Mouse (Mus musculus) mouse trophoblast stem cell (cell line): Measurements from ENCODE around the gene Nlgn2.

Experiments
- in situ Hi-C, 2 experiments: fragments of 300-500 bp; cut with MseI, MboI; formaldehyde crosslinking; loops; 2 replicates in 1 of 2; 3 replicates in 1 of 2; pipeline ENCODE4 v1.15.1; 2025

The Nlgn2 gene

GRCm38 (mm10) chr11:69828832-69829231, 8.8 kb downstream of the Nlgn2 start:
- in situ Hi-C loops = no loop called here

DNA sequence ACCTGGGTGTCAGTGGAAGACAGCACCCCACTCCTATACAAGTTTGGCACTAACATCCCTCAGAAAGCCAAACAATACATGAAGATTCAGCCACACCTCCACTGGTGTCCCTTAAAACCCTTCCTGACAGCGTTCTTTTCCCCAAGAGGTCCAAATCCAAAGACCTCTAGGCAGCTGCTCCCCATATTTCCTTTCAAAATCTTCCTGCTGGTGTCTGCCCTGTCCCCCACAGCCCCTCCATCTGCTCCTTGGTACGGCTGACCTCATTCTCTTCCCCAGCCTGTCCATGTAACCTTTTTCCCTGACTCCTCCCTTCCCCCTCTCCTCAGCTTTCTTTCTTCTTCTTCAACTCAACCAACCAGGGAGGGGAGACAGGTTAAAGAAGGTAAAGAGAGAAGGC, 14.1 kb downstream of the Nlgn2 start:
- in situ Hi-C loops = no loop called here

DNA sequence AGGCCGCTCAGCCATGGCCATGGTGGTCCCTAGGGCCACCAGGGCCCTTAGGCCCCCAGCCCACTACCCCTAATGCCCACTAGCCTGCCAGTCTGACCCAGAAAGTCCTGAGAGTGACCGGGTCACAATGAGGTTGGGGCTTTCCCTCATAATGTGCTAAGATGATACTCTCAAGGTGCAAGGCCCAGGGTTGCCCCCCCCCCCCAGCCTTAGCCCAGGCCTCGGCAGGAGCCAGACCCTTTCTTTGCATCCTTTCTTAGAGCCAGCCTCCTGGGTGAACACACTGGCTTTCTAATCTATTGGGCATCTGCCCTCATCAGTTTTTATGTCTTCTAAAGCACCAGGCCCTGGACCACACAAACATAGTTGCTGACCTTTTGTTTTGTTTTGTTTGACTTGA, 15.5 kb downstream of the Nlgn2 start, which contains the start of gene Spem1:
Gene Spem1 (minus strand): TSS at position 101 of the 400 bp plus-strand sequence.
- in situ Hi-C loops = no loop called here

DNA sequence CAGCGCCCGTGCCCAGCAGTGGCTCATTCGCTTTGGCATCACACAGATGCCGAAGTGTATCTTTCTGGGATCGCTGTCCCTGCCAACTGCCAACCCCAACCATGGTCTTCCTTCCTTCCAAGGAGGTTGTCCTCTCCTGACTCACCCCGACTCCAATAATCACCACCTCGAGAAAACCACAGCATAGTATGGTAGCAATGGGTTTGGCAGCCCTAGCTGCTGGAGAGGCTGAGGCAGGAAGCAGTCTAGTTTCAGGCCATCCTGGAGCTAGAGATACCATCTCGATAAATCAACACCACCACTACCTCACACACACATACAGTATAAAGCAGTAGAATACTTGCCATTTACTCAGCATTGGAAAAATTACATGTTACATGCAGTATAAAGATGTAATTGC, 18.7 kb downstream of the Nlgn2 start:
- in situ Hi-C loops = no loop called here

DNA sequence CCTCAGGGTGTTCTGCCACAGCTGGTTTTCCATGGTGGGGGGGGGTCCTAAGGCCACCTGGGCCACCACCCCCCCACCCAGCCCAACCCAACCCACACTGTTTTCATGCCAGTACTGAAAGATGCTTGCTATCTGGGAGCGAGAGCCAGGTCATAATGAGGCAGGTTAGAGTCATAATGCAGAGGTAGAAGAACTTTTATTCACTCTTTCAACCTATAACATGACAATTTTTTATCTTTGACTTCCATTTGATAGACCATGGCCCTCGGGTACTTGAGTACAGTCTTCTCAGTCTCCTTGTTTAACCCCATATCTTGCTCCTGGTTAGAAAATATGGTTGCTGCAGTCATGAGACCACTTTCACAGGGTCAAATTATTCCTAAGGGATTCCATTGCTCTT, 19.2 kb downstream of the Nlgn2 start, which contains the start of gene Spem2:
Gene Spem2 (minus strand): TSS at position 101 of the 400 bp plus-strand sequence.
- in situ Hi-C loops = no loop called here

- in situ Hi-C loops = no loop called here
Measured at GRCm38 (mm10) chr11:69816520-69816919, 21.1 kb downstream of the Nlgn2 start.

- in situ Hi-C loops = no loop called here
Measured at GRCm38 (mm10) chr11:69815155-69815554, 22.4 kb downstream of the Nlgn2 start, which contains the start of gene Gm39566. Gene Gm39566 (minus strand): TSS chr11:69815298.

DNA sequence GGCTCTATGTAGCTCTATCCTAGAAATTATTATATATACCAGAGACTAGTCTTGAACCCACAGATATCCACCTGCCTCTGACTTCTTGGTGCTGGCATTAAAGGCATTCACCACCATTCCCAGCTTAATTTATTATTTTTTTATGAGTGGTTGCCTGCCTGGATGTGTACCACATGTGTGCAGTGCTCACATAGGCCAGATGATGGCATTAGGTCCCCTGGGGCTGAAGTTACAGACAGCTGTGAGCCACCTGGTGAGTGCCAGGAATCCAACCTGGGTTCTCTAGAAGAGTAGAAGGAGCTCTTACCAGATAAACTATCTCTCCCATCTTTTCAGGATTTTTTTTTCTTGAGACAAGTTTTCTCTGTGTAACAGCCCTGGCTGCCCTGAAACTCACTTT, 27.3 kb downstream of the Nlgn2 start:
- in situ Hi-C loops = no loop called here

- in situ Hi-C loops = loop anchor here (5.0 kb wide), 1 partner anchor 70 kb away; the partner anchor contains the start of gene Tmem95 (in 2 of the 2)
Measured at GRCm38 (mm10) chr11:69807641-69808040, 29.9 kb downstream of the Nlgn2 start.

DNA sequence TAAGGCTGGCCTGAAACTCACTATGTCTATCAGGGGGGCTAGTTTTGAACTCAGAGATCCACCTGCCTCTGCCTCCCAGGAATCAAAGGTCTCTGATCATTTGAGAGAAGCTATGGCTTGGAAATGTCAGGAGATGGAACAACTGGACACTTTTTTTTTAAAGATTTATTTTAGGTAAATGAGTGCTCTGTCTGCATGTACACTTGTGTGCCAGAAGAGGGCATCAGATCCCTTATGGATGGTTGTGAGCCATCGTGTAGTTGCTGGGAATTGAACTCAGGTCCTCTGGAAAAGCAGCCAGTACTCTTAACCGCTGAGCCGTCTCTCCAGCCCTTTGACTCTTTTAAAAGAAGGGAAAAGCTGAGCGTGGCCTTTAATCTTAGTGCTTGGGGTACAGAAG, 31.2 kb downstream of the Nlgn2 start:
- in situ Hi-C loops = loop anchor here (5.0 kb wide), 1 partner anchor 71 kb away; the partner anchor contains the start of gene Tmem95 (in 2 of the 2)

GRCm38 (mm10) chr11:69804972-69805909, 32.3 kb downstream of the Nlgn2 start, which contains the start of gene Tmem102:
Gene Tmem102 (minus strand): TSS chr11:69805624.
- in situ Hi-C loops = loop anchor here (5.0 kb wide), 1 partner anchor 72 kb away; the partner anchor contains the start of gene Tmem95 (in 2 of the 2)

- in situ Hi-C loops = no loop called here
Measured at GRCm38 (mm10) chr11:69804652-69804940, 33.0 kb downstream of the Nlgn2 start.

GRCm38 (mm10) chr11:69803786-69804651, 33.6 kb downstream of the Nlgn2 start:
- in situ Hi-C loops = no loop called here

DNA sequence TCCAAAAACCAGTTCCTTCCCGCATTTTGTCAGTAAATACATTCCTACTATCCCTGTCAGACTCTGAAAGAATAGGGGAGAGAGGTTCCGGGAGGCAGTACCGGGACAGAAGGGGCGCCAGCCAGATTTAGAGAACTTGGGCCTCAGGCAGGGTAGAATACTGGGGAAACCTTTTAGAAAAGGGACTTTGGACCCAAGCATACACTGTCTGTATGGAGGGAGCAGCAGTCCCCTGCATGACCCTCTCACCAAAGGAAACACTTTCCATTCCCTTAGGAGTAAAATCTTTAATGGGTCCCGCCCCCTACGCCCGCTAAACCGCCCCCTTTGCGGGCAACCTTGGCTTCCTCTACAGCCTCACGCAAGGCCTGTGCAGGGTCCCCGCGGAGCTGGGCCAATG, 34.3 kb downstream of the Nlgn2 start:
- in situ Hi-C loops = no loop called here

- in situ Hi-C loops = no loop called here
Measured at GRCm38 (mm10) chr11:69802648-69803105, 34.9 kb downstream of the Nlgn2 start.

GRCm38 (mm10) chr11:69801379-69801977, 36.1 kb downstream of the Nlgn2 start, which contains the start of gene Fgf11:
Gene Fgf11 (minus strand): TSS chr11:69801857.
- in situ Hi-C loops = no loop called here

- in situ Hi-C loops = no loop called here
Measured at GRCm38 (mm10) chr11:69800392-69801197, 37.0 kb downstream of the Nlgn2 start.

- in situ Hi-C loops = no loop called here
Measured at GRCm38 (mm10) chr11:69800138-69800391, 37.5 kb downstream of the Nlgn2 start.

DNA sequence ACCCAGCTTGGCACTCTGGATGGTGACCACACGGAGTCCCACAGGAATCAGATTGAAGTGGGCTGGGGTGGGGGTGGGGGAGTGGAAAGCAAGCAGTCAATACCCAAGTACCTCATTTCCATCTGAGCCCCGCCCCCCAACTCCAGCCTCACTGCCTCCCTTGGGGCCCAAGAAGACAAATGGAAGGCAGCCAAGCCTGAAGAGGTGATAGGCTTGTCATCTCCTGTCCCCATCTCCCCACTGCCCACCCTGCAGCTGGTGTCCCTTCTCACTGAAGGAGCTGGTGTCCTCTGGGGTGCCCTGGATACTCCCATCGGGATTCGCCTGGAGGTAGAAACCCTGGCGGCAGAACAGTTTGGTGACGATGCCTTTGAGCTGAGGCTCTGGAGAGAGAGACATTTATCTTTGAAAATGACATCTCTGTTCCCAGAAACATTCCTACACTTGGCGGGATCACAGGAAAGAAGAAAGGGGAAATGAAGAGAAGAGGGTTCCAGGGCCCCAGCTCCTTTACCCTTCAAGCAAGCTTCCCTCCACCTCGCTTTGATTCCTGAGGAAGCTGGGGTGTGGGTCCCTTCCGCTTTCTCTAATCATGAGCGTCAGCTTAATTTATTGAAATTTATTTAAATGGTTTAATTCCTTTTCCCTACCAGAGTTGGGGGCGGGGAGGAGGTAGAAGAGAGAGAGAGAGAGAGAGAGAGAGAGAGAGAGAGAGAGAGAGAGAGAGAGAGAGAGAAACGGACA, 38.0 kb downstream of the Nlgn2 start:
- in situ Hi-C loops = no loop called here

DNA sequence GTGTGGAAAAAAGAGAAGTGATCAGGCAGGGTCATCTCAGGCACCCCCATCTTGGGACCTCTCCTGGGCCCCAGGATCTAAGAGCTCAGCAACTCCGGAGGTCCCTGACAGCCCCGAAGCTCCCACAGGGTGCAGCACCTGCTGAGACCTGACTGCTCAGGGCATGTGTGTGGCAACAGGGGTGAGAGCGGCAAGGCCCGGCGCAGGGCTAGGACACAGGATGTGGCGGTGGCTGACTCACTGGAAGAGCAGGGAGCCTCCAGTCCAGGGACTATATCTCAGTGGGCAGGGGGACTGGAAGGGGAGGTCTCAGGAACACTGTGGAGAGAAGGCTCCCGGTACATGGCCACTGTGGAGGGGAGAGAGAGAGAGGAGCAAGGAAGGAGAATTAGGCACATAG, 39.7 kb downstream of the Nlgn2 start:
- in situ Hi-C loops = no loop called here
